Mouse (Mus musculus): ENCODE results near the gene Papolb. TPM values are rescaled to one million over a fixed set of nuclear protein-coding genes. Genes with fewer than 3 reads are reported as not detected.

Gene Papolb
- total RNA-seq, 2 experiments from 2014 or later, result 0.10 TPM; not detected in 1

DNA sequence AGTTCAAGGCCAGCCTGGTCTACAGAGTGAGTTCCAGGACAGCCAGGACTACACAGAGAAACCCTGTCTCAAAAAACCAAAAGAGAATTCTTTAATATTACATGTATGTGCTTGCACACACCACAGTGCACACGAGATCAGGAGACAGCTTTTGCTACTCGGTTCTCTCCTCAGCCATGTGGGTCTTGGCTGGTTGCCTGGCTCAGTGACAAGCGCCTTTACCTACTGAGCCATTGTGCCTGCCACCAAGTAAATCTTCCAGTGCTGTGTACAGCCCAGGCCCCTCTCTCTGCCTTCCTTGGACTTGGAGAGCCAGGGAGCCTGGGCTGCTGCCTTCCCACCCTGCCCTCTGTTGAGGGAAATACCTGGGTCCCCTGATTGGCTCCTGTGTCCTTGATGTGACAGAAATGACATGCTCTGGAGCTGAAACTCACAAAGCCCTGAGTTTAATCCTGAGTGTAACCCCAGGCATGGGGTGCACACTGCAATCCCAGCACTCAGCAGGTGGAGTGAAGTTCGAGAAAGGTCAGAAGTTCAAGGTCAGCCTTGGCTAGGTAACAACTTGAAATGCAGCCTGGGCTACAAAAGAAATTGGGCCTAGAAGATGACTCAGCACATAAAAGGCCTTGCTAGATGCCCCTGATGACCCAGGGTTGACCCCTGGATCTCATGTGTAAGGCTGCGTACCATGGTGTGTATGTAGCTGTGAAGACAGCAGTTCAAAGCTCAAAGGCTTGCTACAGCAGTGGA lies 51.8 kb downstream of the Papolb start:
- no peak for DNase-seq
- intact Hi-C loops (cut with DNase I), result loop anchor here (2.0 to 5.0 kb wide), 2 partner anchors 73 to 239 kb away; partner anchors contain the start of gene Radil

GRCm38 (mm10) chr5:142477346-142477745 lies 52.5 kb downstream of the Papolb start:
- intact Hi-C loops (cut with DNase I), result loop anchor here (5.0 kb wide), 1 partner anchor 240 kb away; no protein-coding TSS in a partner anchor
- no peak for DNase-seq

Other genes starting within 250 kb of the Papolb start
- gene Foxk1, start 128.6 kb downstream of the Papolb start, total RNA-seq (2021), result 10 to 100 TPM; 12.5 to 14.5 TPM
- gene Ap5z1, start 66.1 kb downstream of the Papolb start, total RNA-seq (2021), result 1 to 10 TPM; 3.4 to 4.2 TPM
- 1 to 10 TPM; 1.3 to 2.8 TPM for gene Radil, start 21.0 kb upstream of the Papolb start, total RNA-seq (2021)
- gene Mmd2, start 78.7 kb upstream of the Papolb start, total RNA-seq (2021), result not detected
- 10 to 100 TPM; 24.9 to 28.8 TPM for gene Wipi2, start 97.6 kb upstream of the Papolb start, total RNA-seq (2021)
- gene Slc29a4, start 162.4 kb upstream of the Papolb start, total RNA-seq (2021), result under 1 TPM; 0.27 to 0.54 TPM